Mouse (Mus musculus) forelimb bud, embryonic 11.5 days (tissue): ENCODE measurements at regions not wholly inside any gene's neighbourhood (a gene's known extent, or its start where the extent isn't known, plus 50 kb on each side); places are given as distances from the start of the nearest gene placed in this dataset.
"Not testable (repeated sequence)": the region's sequence is repeated elsewhere in the genome, so short reads cannot be mapped to it uniquely, and the experiment has no call there.

Experiments used
- DNase-seq: peaks from one replicate; pipeline ENCODE4 v3.0.0-alpha.2; 2012; ENCODE audit warnings: low read depth, low spot score

DNA sequence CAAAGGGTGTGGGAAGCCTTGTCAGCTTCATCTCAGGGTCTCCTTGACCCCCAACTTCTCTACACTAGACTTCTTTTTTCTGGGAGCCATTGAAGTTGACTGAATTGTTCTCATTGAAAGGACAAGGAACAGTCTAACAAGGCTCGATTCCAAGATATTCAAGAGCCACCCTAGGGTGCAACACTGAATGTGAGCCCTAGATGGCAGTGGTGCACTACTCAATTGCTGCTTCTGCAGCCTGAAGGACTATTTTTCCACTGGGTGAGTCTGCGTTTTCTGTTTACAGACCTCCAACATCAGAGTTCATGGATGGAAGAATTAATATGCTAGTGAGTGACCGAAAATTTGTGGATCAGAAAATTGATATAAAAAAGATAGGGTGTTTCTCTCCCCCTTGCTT lies 161.5 kb downstream of the Hpcal1 start:
- peak; percentile 33 for DNase-seq

DNA sequence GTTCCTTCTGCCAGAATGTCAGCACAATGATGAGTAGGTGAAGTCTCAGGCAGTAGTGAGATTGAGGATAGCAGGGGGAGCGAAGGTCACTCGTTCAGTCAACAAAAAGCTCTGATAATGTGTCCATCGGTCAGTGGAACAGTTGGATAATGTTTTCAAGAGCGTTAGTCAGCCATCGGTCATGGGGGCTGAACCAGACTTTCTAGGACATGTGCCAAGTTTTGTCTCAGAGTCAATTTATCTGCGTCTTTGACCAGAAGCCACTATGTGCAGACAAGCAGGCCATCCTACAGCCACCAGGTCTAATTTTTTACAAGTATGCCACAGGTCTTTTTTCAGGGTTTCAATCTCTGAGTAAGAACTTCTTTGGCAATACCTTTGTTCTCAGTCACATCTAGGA lies 181.8 kb downstream of the Hpcal1 start:
- DNase-seq = not testable (repeated sequence)

DNA sequence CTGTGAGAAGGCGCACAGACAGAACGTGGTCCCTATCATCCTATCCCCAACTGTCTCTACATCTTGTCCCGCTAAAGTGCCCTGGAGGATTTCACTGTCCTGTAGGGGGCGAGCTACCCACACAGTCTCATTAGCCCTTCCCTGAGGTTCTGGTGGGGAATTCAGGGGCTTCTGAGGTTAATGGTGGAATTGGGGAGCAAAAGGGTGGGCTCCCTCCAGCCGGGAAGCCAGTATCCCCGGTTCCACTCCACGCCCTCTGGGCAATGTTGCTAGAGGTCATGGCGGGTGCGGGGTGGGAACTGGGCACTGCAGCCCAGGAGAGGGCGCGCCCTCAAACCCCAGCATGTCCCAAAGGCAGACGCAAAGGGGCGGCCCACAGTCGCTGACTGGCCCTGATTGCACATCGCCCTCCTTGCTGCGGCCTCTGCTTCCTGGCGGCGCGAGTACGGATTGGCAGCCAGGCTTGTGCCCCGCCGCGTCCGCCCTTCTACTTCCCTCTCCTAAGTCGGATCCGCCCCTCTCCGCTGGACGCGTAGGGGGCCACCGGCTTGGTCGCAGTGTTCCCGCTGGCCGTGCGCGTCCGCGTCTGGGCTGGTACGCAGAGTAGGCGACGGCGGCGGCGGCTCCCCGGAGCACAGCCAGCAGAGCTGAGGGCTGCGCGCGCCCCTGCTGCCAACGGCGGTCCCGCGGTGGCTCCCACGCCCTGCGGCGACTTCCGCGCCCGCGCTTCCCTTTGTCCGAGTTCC lies 190.9 kb downstream of the Hpcal1 start:
- DNase-seq = peak; percentile 92

DNA sequence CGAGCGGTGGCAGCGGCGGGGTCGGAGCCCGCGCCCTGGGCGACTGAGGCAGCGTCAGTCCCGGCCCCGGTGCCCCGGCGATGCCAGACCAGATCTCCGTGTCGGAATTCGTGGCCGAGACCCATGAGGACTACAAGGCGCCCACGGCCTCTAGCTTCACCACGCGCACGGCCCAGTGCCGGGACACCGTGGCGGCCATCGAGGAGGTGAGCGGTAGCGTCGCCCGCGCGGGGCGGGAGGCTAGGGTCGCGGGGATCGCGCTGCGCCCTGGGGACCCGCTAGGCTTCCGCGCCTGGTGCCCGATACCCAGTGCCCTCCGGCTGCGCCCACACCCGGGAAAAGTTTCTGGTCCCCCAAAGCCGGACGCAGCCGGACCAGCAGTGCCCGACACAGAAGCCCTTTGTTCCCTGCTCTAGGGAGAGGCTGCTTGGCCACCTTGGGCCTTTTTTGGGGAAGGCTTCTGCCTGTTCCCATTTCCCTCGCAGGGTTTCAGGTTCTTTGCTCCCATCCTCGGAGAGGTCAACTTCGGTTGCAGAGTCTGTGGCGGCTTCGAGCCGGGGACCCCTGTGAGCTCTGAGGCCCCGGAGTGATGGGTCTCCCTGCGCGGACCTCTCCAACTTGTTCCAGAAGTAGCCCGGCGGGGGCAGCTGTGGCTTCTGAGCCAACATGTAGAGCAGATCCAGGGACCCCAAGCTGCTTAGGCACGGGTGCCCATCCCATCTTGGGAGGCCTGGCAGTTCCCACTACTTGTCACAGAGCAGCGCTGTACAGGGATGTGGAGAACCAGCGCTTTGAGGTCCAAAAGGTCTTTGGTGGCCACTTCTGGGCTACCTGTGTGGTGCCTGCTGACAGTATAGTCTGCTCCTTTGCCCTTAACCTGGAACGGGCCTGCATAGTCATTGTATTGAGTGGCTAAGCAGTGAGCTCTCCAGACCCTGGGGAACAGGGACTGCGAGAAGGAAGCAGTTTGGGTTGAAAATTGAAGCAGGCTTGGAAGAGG lies 191.8 kb downstream of the Hpcal1 start:
- not testable (repeated sequence) for DNase-seq

DNA sequence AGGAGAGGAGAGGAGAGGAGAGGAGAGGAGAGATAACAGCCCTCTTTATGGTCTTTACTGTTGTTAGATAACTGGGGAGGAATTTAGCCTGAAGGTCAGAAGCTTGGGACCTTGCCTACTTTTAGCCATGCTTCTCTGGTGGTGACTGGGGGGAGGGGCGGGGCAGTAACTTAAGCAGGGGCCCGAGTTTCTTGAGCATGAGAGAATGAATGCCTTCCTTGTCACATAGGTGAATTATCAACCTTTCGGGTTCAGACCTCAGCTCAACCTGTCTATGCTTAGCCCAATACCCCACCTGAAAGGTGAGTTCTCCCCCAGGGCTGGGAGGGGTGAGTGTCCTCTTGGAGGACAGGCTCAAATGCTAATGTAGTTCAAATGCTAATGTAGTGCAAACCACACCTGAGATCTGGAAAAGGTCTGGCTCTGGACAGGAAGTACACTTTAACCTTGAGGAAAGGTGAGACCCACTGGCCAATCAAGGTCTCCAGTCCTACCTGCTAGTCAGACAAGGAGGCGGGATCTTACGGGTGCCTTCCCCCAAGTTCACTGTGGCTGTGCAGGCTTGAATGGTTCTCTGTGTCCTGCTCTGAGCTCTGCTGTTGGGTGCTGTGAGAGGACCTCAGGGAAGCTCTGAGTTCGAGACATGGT lies 201.1 kb downstream of the Hpcal1 start:
- not testable (repeated sequence) for DNase-seq

DNA sequence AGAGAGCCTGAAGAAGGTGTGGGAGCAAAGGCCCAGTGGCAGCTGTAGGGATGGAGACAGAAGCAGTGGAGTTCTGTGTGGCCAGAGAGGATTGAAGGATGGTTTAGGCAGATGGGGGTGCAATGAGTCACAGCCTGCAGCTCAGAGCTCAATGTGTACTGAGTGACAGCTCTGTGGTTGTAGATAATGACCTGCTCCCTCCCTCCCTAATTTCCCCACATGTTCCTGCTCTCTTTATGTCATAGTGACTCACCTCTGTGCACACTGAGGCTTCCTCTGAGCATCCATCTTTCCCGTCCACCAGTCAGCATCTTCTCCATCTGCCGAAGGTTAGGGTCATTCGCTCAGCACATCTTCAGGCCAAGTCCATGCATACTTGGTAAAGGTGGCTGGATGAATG lies 222.4 kb downstream of the Hpcal1 start:
- DNase-seq = not testable (repeated sequence)
